Mouse (Mus musculus) midbrain, postnatal 0 days (tissue): Measurements from ENCODE around the gene Ankrd40. TPM values are rescaled to one million over a fixed set of nuclear protein-coding genes. Genes with fewer than 3 reads are reported as not detected.
A peak's percentile ranks its signal among the peaks of the same experiment; 100 is the strongest.

Experiments used
- ATAC-seq: fragments of 200-750 bp; cut with Nextera tagmentation; 2 replicates; pipeline ENCODE4 v1.8.0; 2017; ENCODE audit warnings: moderate number of reproducible peaks, mild to moderate bottlenecking, moderate TSS enrichment, moderate library complexity; ENCODE audit not compliant: low FRiP score
- DNase-seq: peaks from one replicate; pipeline ENCODE4 v3.0.0-alpha.2; 2015; ENCODE audit warnings: low spot score
- H3K27ac ChIP-seq: fragments of 300-500 bp; sonication (generic); 2 replicates; pipeline ENCODE4 v1.5.1; 2014; ENCODE audit warnings: low read depth, mild to moderate bottlenecking, low read length, mixed read lengths
- H3K27me3 ChIP-seq: fragments of 300-500 bp; sonication (generic); 2 replicates; pipeline ENCODE4 v1.6.1; 2014; ENCODE audit warnings: low read length, control low read depth, mixed read lengths; ENCODE audit not compliant: insufficient read depth
- H3K36me3 ChIP-seq: fragments of 300-500 bp; sonication (generic); 2 replicates; pipeline ENCODE4 v1.6.1; 2014; ENCODE audit warnings: low read length, control low read depth, mixed read lengths; ENCODE audit not compliant: insufficient read depth
- H3K4me1 ChIP-seq: fragments of 300-500 bp; sonication (generic); 2 replicates; pipeline ENCODE4 v1.6.1; 2014; ENCODE audit warnings: mild to moderate bottlenecking, control low read depth, antibody characterized with exemption, low read length, mixed read lengths; ENCODE audit not compliant: insufficient read depth
- H3K4me2 ChIP-seq: fragments of 300-500 bp; sonication (generic); 2 replicates; pipeline ENCODE4 v1.6.1; 2014; ENCODE audit warnings: low read depth, mild to moderate bottlenecking, low read length, mixed read lengths; ENCODE audit not compliant: poor library complexity, severe bottlenecking
- H3K4me3 ChIP-seq: fragments of 300-500 bp; sonication (generic); 2 replicates; pipeline ENCODE4 v1.5.1; 2014; ENCODE audit warnings: low read depth, mild to moderate bottlenecking, low read length, moderate library complexity
- H3K9ac ChIP-seq: fragments of 300-500 bp; sonication (generic); replicated peaks from 2 replicates; pipeline ENCODE4 v1.6.1; 2014; ENCODE audit warnings: mild to moderate bottlenecking, low read length, moderate library complexity, mixed read lengths; ENCODE audit not compliant: poor library complexity, severe bottlenecking
- H3K9me3 ChIP-seq: fragments of 300-500 bp; sonication (generic); 2 replicates; pipeline ENCODE4 v1.6.1; 2016; ENCODE audit warnings: low read length, control low read depth
- CTCF ChIP-seq: IDR thresholded peaks from 2 replicates; pipeline ENCODE4 v1.5.1; 2016; ENCODE audit warnings: antibody characterized with exemption, mild to moderate bottlenecking
- WGBS: fragments of 180-500 bp; shearing (Covaris S2); extraction: QIAGEN DNeasy Blood & Tissue Kit; methylation state at CpG from one replicate; pipeline ENCODE4 v1.1.7; 2014; 5-methylcytosine and 5-hydroxymethylcytosine counted together
- polyA plus RNA-seq: library from polyadenylated mRNA; unstranded; fragments of >200 nt; fragmentation: Nextera tagmentation; extraction: Ambion mirVana; gene quantifications from 2 replicates; pipeline ENCODE4 v1.2.1, GENCODE M21; 2015
- total RNA-seq: library from RNA; depleted of rRNA; stranded (reverse); fragments of >200 nt; gene quantifications from 2 replicates; pipeline ENCODE4 v1.2.3, GENCODE M21; 2014

Gene Ankrd40
- total and polyA plus RNA-seq, 2 experiments from 2014 or later, result 12.8 to 49.5 TPM

DNA sequence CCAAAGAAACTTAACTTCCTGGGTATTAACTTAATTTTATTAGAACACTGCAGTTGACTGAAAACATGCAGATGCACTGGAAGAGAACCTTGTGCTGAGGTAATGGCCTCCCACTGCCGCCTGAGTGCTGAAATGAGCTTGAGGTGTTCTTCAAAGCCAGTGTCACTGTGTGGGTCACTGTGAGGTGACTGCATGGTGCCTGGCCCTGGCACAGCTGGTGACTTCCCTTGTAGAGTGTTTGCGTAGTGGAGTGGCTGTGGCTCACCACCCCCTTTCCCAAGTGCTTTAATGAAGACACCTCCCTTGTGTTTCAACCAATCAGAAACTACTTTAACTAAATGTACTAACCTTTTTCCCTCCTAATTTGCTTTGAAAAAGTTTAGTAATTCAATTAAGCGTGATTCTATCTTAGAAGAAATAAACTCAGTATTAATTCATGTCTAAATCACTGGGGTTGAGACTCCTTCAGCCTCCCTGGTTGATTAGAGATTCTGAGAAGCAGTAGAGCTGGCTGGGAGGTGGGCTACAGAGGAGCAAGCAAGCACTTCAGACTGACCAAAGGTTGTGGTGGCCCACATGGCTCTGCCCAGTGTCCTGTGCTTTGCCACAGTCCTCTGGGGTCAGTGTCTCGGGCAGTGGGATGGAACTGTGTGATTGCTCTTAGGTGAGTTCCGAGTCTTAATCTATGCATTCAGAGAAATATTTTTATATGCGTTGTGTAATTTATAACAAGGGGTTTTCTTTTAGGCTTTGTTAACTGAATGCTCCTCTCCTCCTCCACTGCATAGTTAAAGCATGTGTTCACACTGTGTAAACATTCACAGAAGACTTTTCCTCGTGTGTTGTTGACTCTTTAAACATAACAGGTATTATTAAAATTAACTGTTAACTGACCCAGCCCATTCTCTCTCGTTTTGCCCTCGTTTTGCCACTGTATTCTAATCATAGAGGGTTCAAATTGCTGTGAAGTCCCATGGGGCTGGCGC lies 13.4 kb downstream of the Ankrd40 start:
- Histone ChIP-seq H3K9me3 (no peaks in the 10 kb centered on the region), H3K27me3 (no peaks in the 10 kb centered on the region), H3K9ac (no peak overlapping the region), H3K36me3 (peaks cover 18% of the 10 kb centered on the region; the same call in 1 of the 2 replicates), H3K4me2 (no peak overlapping the region), H3K4me1 (no peaks in the 10 kb centered on the region), H3K27ac (no peak overlapping the region), H3K4me3 (no peak overlapping the region)
- no peak for DNase-seq
- WGBS, result 57% methylated on average over 10 of the region's 10 CpGs
- ATAC-seq, result no peak
- TF ChIP-seq CTCF, result no peak

DNA sequence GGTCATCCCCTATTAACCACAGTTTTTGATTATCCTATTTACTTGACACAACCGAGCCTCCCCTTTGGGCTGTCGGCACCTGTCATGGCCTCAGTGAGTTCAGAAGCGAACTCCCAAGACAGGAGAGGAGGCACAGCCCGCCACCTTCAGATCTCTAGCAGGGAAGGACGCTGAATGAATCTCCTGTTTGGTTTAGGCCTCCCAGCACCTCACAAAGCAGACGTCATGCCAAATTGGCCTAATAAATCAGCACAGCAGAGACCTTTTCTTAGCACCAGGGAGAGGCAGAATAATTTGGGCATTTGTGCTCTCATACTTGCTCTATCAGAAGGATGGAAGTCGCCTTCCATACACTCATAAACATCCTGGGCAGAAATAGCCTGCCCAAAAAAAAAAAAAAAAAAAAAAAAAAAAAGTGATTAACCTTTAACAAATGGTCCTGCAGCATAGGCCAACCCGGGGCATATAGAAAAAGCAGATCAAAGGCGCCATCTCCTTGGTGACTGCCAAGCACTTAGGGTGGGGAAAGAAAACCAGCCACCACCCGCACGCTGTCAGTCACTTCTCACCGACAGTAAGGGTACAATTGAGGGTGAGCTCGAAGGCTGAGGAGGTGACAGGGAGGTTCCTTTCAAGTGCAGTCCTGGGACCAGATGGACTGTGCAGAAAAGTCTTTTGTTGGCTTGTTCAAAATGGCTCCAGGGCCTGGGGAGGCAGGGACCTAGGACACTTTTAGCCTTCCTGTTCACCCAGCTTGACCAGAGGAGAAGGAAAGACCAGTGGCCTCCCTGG lies 14.5 kb downstream of the Ankrd40 start:
- DNase-seq (peak; percentile 43), ATAC-seq (no peak)
- Histone ChIP-seq H3K36me3 (peaks cover 16% of the 10 kb centered on the region; the same call in 1 of the 2 replicates), H3K9ac (no peak overlapping the region; the same call in 1 of the 2 replicates), H3K4me1 (no peaks in the 10 kb centered on the region), H3K27ac (no peak overlapping the region), H3K4me3 (no peak overlapping the region), H3K9me3 (no peaks in the 10 kb centered on the region), H3K27me3 (no peaks in the 10 kb centered on the region), H3K4me2 (no peak overlapping the region)
- WGBS, result 22% methylated on average over 13 of the region's 13 CpGs
- no peak for TF ChIP-seq CTCF

DNA sequence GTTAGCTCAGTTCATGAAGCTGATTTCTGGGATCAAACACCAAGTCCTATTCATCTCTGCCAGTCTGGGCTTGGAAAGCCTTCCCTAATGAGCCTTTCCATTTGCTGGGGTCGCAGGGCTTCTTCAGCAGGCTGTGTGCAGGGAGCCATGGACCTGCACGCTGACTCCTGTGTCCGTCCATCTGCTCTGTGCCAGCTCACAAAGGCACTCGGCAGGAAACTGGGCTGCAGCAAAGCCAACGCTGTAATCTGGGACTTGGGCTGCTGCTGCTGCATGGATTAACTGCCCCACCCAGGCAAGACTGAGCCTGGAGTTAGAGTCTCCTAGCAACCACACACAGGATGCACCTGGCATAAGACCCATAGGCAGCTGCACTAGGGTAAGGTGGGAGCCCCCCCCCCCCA lies 16.2 kb downstream of the Ankrd40 start:
- 0 out of 2 replicates have a peak overlapping the region, but pooled peaks have one; percentile 9 for H3K27ac ChIP-seq
- H3K9me3 ChIP-seq, result no peaks in the 10 kb centered on the region

DNA sequence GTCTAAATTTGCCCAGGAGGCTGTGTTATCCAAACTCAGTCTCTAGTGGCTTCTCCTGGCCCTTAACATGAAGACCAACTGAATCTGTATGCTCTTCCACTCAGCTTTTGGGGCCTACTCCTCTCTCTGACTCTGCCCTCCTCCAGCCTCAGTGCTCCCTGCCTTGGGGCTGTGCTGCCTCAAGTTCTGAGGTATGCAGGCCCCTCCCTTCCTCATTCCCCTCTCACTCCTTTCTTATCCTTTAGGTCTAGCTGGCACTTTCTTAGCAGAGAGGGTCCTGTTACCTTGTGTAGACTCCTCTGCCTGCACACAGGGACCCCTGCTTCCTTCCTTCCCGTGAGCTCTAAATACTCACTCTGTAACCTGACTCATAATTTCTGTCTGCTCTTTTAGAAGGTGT lies 16.7 kb downstream of the Ankrd40 start:
- TF ChIP-seq CTCF, result no peak
- Histone ChIP-seq H3K4me2 (no peak overlapping the region), H3K4me3 (no peak overlapping the region), H3K27me3 (no peaks in the 10 kb centered on the region), H3K9me3 (no peaks in the 10 kb centered on the region), H3K27ac (no peak overlapping the region), H3K4me1 (no peaks in the 10 kb centered on the region), H3K36me3 (no peaks in the 10 kb centered on the region; the same call in 1 of the 2 replicates), H3K9ac (0 out of 2 replicates have a peak overlapping the region, but pooled peaks have one; percentile 2)
- no peak for DNase-seq
- ATAC-seq, result no peak
- WGBS, result 62% methylated on average over 1 of the region's 1 CpGs

More for the DNA sequence above, 16.2 kb downstream of the Ankrd40 start:
- TF ChIP-seq CTCF, result no peak
- no peaks in the 10 kb centered on the region for H3K4me1 ChIP-seq
- WGBS, result 12% methylated on average over 5 of the region's 5 CpGs
- H3K36me3 ChIP-seq, result peaks cover 5% of the 10 kb centered on the region; the same call in 1 of the 2 replicates
- H3K27me3 ChIP-seq, result no peaks in the 10 kb centered on the region
- no peak overlapping the region for H3K4me3 ChIP-seq
- H3K9ac ChIP-seq, result no peak overlapping the region
- peak; percentile 59 for DNase-seq
- H3K4me2 ChIP-seq, result no peak overlapping the region
- no peak; the same call in 1 of the 2 replicates for ATAC-seq

DNA sequence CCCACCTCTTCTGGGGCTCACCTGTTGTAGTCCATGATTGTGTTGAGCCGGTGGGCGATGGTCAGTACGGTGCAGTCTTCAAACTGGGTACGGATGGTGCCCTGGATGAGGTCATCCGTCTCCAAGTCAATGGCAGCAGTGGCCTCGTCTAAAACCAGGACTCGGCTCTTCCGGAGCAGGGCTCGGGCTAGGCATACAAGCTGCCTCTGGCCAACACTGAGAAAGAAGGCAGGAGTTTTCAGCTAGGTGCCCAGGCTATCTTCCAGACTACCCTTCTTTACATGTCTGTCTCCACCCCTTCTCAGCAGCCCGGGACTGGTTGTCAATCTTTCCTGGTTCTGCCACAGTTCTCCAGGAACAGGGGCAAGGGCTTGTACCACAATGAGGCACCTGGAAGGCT lies 18.1 kb downstream of the Ankrd40 start:
- DNase-seq (no peak), ATAC-seq (no peak)
- WGBS, result 92% methylated on average over 10 of the region's 10 CpGs
- H3K4me3 ChIP-seq, result no peak overlapping the region
- TF ChIP-seq CTCF, result no peak
- H3K27ac ChIP-seq, result no peak overlapping the region
- H3K36me3 ChIP-seq, result no peaks in the 10 kb centered on the region
- no peaks in the 10 kb centered on the region for H3K27me3 ChIP-seq
- H3K9me3 ChIP-seq, result no peaks in the 10 kb centered on the region
- no peak overlapping the region for H3K4me2 ChIP-seq
- H3K4me1 ChIP-seq, result no peaks in the 10 kb centered on the region
- H3K9ac ChIP-seq, result no peak overlapping the region
